Mouse (Mus musculus) left cerebral cortex, postnatal 36 days (tissue): ENCODE measurements at regions not wholly inside any gene's neighbourhood (a gene's known extent, or its start where the extent isn't known, plus 50 kb on each side); places are given as distances from the start of the nearest gene placed in this dataset.

Source experiments
- DNase-seq, 2 experiments: peaks; one replicate each; pipeline ENCODE4 v3.0.0; 2021 to 2022; ENCODE audit warnings: low spot score in 2 of 2, mixed read lengths in 1 of 2
- intact Hi-C: fragments of 180-260 bp; cut with DNase I; formaldehyde crosslinking; loops from one replicate; pipeline ENCODE4 v1.15.1; 2025

- intact Hi-C loops = loop anchor here (5.0 kb wide), 1 partner anchor 122 kb away; the partner anchor contains the start of gene Cxcr4
- no peak for DNase-seq
These were observed 53.6 kb upstream of the Dars start for GRCm38 (mm10) chr1:128470786-128471185.

- no peak for DNase-seq
- intact Hi-C loops = no loop called here
These were observed 51.9 kb upstream of the Dars start for GRCm38 (mm10) chr1:128469054-128469453.
